Mouse (Mus musculus): ENCODE measurements around the gene Gm4969. TPM values are rescaled to one million over a fixed set of nuclear protein-coding genes. Genes with fewer than 3 reads are reported as not detected.
"Not testable (repeated sequence)": the region's sequence is repeated elsewhere in the genome, so short reads cannot be mapped to it uniquely, and the experiment has no call there.

Gm4969 gene
- polyA plus RNA-seq, 1 experiment from 2014 or later, result 8.1 TPM

DNA sequence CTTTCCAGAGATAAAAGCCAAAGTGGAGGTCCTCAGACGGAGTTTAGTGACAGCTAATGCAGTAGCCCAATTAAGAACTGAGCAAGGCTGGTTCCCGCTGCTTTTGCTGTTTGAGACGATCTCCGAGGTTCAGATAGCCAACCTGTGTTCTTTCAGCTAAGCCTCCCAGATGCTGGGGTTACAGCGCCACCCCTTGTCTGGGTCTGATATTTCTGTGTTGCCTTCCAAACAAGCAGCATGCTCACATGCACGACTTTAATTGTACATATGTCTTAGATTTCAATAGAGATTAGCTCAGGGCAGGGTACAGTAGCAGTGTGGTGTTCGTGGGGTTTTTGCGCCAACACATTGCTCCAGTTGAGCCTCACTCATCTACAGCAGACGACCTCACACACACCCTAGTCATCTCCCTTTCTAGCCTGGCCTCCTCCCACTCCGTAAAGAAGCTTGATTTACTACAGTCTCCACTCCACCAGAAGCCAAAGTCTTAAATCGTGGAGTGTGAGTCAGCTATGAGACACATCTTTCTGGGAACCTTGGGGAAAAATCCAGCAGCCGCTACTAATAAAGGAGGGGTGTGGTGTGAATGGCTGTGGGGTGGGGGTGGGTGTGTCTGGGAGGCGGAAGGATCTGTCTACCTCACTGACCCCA is 37.8 kb upstream of the Gm4969 start:
- no peaks in the 10 kb centered on the region for H3K9me3 ChIP-seq
- H3K27ac ChIP-seq (replicated peaks), result no peak overlapping the region
- H3K4me3 ChIP-seq, result no peak overlapping the region
- H3K9ac ChIP-seq, result no peak overlapping the region
- no peak overlapping the region for H3K4me2 ChIP-seq
- peaks cover 29% of the 10 kb centered on the region for H3K4me1 ChIP-seq (replicated peaks)
- H3K27me3 ChIP-seq, result peaks cover 9% of the 10 kb centered on the region; the same call in 1 of the 2 replicates
- no peak for ATAC-seq (ENCODE audit: low FRiP score, low read depth)
- H3K36me3 ChIP-seq, result peaks cover 30% of the 10 kb centered on the region
- 66% methylated on average over 13 of the region's 13 CpGs for WGBS

DNA sequence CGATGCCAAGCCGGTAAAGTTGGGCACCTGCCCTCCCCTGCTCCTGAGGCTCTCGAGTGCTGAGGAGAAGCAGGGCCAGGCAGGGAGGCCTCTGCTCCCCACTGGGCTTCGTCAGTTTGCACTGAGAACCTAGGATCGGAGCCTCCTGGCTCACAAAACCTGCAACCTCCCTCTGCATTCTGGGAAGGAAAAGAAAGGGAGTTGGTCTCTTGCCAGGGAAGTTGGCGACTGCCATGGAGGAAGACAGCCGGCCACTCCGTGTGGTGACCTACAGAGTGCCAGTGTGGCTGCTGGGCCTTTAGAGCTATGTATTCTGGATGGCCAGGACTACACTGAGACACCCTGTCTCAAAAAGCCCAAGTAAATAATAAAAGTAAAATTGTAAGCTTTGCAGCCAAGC is 36.6 kb upstream of the Gm4969 start:
- Histone ChIP-seq H3K4me3 (no peak overlapping the region), H3K36me3 (peaks cover 30% of the 10 kb centered on the region), H3K4me2 (no peak overlapping the region), H3K9ac (no peak overlapping the region), H3K27ac (replicated peaks) (no peak overlapping the region), H3K9me3 (no peaks in the 10 kb centered on the region), H3K27me3 (peaks cover 8% of the 10 kb centered on the region; the same call in 1 of the 2 replicates), H3K4me1 (replicated peaks) (peaks cover 30% of the 10 kb centered on the region)
- no peak for ATAC-seq (ENCODE audit: low FRiP score, low read depth)
- 70% methylated on average over 8 of the region's 8 CpGs for WGBS

DNA sequence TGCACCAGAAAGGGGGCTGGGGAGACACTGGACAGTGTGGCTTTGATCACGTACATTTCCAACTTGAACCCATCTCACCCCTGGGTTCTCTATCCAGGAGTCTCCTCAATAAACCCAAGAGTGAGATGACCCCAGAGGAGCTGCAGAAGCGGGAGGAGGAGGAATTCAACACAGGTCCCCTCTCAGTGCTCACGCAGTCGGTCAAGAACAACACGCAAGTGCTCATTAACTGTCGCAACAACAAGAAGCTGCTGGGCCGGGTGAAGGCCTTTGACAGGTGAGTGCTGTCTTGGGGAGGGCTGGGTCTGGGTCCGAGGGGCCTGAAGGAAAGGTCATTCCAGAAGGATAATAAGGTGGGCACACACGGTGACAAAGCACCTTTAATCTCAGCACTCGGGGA is 33.0 kb upstream of the Gm4969 start:
- not testable (repeated sequence) for ATAC-seq (ENCODE audit: low FRiP score, low read depth); H3K27me3 ChIP-seq; H3K9ac ChIP-seq; H3K9me3 ChIP-seq; H3K4me3 ChIP-seq; H3K27ac ChIP-seq (replicated peaks)
- Histone ChIP-seq H3K4me1 (replicated peaks) (peaks cover 28% of the 10 kb centered on the region), H3K36me3 (peaks cover 30% of the 10 kb centered on the region), H3K4me2 (peak overlapping the region; percentile 86; the same call in 1 of the 2 replicates)
- 93% methylated on average over 10 of the region's 10 CpGs for WGBS

DNA sequence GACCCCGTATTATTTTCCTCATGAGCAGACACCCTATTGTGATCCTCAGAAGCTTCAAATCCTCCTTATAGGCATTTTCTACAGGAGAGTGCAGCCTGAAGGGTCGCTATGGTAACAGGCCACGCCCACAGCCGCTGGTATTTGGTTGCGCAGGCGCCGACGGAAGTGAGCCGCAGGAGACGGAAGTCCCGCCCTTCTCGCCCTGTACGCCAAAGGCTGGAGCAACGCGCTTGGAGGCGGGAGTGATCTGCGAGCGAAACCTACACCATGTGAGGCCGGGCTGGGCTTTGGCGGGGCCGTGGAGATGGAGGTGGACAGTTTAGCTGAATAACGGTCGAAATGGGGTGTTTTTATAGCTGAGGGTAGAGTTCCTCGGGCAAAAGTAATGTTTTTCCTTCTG is 31.5 kb upstream of the Gm4969 start, which contains the start of gene Snrpd2:
Gene Snrpd2, plus strand, starts transcription at position 97 of the 400 bp plus-strand sequence.
- peaks cover 28% of the 10 kb centered on the region for H3K4me1 ChIP-seq (replicated peaks)
- no peaks in the 10 kb centered on the region for H3K9me3 ChIP-seq
- peak within 1 kb of the TSS; percentile 86 for H3K4me2 ChIP-seq
- no peaks in the 10 kb centered on the region for H3K27me3 ChIP-seq
- peak; percentile 93 for ATAC-seq (ENCODE audit: low FRiP score, low read depth)
- peaks cover 27% of the 10 kb centered on the region for H3K36me3 ChIP-seq
- peak within 1 kb of the TSS; percentile 86 for H3K27ac ChIP-seq (replicated peaks)
- under 1% methylated on average over 24 of the region's 24 CpGs for WGBS
- peak within 1 kb of the TSS; percentile 68 for H3K9ac ChIP-seq
- H3K4me3 ChIP-seq, result peak within 1 kb of the TSS; percentile 62

DNA sequence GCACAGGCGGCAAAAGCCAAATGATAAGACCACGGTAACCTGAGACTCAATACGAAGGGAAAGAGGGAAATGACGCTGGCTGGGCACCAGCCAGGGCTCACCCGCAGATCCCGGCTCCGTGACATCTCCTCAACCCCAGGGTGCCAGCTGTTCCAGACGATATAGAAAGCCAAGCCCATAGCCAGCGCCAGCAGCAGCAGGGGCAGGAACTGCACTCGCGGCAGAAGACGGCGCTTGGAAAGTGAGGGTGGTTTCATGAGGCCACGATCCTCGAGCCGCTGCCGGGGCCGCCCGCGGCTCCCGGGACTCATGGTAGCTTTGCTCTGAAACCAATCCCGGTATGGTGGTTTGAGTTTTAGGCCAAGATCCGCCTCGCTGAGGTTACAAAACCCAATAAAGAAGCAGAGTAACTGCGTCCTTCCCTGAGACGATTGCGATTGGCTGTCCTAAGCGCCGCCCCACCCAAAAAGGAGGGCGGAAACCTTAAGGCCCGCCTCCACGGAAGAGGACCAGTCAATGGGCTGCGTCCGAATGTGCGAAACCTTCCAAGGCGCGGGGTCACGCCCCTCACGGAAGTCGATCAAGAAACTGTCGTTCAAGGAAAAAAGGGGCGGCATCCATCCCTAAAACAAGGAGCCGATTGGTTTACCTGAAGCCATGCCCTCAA is 30.8 kb upstream of the Gm4969 start, which contains the start of gene Qpctl:
Gene Qpctl, minus strand, starts transcription at position 417 of the 667 bp plus-strand sequence.
- peaks cover 26% of the 10 kb centered on the region for H3K36me3 ChIP-seq
- ATAC-seq (ENCODE audit: low FRiP score, low read depth), result peak; percentile 96
- peak within 1 kb of the TSS; percentile 86 for H3K27ac ChIP-seq (replicated peaks)
- H3K4me2 ChIP-seq, result peak within 1 kb of the TSS; percentile 86
- H3K4me1 ChIP-seq (replicated peaks), result peaks cover 28% of the 10 kb centered on the region
- no peaks in the 10 kb centered on the region for H3K27me3 ChIP-seq
- no peaks in the 10 kb centered on the region for H3K9me3 ChIP-seq
- peak within 1 kb of the TSS; percentile 68 for H3K9ac ChIP-seq
- under 1% methylated on average over 43 of the region's 43 CpGs for WGBS
- H3K4me3 ChIP-seq, result peak within 1 kb of the TSS; percentile 62

DNA sequence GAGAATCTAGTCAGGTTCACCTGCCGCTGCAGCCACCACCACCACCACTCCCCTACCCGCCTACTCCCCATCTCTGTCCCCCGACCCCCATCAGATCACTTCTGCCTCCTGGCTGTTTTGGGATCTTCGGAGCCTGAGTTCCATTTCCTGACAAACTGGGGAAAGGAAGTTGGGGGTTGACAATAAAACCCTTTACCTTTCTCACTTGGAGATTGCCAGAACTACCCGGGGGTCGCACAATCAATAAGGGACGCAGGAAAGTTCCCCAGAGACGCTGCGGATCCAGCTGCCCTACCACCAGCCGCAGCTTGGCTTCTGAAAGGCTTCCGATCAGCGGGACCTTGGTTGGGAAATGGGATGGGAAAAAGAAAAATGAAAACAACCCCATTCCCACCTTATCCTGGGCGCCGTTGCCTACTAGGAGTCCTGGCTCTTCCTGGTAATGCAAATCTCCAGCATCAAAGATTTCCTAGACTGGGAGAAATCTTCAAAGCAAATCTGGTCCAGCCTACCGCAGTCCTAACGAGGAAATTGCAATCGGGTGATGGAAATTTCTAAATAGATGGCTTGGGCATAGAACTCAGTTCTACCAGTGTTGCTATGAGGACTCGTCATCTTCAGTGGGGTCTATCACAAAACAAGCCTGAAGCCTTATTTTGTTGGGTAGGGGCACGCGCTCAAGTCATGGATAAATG is 30.2 kb upstream of the Gm4969 start:
- Histone ChIP-seq H3K27me3 (no peaks in the 10 kb centered on the region), H3K4me3 (peak overlapping the region; percentile 62), H3K36me3 (peaks cover 19% of the 10 kb centered on the region), H3K4me2 (peak overlapping the region; percentile 86), H3K9me3 (no peaks in the 10 kb centered on the region), H3K27ac (replicated peaks) (peak overlapping the region; percentile 86), H3K9ac (peak overlapping the region; percentile 59), H3K4me1 (replicated peaks) (peaks cover 28% of the 10 kb centered on the region)
- WGBS, result 13% methylated on average over 20 of the region's 20 CpGs
- no peak for ATAC-seq (ENCODE audit: low FRiP score, low read depth)

DNA sequence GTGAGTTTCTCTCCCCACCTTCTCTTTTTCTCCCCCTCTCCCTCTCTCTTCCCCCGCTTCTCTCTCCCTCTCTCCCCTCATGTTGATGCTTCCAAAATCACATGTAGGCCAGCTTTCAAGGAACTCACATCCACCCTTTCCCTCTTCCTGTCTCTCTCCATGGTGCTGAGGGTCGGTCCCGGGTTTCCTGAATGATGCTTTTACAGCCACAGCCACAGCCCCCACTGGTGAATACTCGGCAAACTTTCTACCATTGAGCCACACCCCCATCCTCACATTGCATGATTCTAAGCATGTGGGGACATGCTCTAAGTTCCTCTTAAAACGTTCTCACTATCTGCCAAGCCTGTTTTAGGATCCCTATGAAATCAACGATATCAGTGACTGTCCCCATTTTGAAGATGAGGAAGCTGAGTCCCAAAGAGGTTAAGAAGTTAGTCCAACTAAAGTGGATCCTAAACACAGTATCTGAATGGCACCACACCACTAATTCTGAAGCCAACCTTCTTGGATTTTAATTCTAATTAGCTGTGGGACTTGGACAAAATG is 29.4 kb upstream of the Gm4969 start:
- ATAC-seq (ENCODE audit: low FRiP score, low read depth), result no peak
- Histone ChIP-seq H3K9ac (no peak overlapping the region), H3K27ac (replicated peaks) (no peak overlapping the region), H3K36me3 (peaks cover 11% of the 10 kb centered on the region), H3K27me3 (no peaks in the 10 kb centered on the region), H3K9me3 (no peaks in the 10 kb centered on the region), H3K4me2 (peak overlapping the region; percentile 86), H3K4me1 (replicated peaks) (peaks cover 28% of the 10 kb centered on the region), H3K4me3 (no peak overlapping the region)
- WGBS, result 63% methylated on average over 6 of the region's 6 CpGs

DNA sequence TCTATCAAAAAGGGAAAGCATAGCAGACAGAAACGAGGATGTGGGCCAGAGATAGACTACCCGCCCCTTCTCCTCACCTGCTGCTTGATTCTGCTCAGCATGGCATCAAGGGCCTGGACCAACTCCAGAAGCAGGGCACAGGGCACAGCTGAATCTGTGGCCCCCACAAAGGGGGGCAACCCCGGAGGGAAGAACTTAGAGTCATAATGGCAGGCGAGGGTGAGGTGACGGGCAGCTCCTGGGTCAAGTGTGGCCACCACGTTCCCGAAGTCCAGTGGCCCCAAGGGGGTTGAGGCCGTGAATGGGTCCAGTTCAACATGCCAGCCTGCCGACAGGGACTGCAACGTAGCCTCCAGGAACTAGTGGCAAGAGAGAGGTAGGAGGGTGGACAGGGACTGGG is 28.6 kb upstream of the Gm4969 start:
- Histone ChIP-seq H3K4me3 (no peak overlapping the region), H3K9me3 (no peaks in the 10 kb centered on the region), H3K27me3 (no peaks in the 10 kb centered on the region), H3K4me1 (replicated peaks) (peaks cover 28% of the 10 kb centered on the region), H3K27ac (replicated peaks) (no peak overlapping the region), H3K36me3 (peaks cover 13% of the 10 kb centered on the region), H3K4me2 (no peak overlapping the region), H3K9ac (no peak overlapping the region)
- WGBS, result 89% methylated on average over 10 of the region's 10 CpGs
- ATAC-seq (ENCODE audit: low FRiP score, low read depth), result no peak

DNA sequence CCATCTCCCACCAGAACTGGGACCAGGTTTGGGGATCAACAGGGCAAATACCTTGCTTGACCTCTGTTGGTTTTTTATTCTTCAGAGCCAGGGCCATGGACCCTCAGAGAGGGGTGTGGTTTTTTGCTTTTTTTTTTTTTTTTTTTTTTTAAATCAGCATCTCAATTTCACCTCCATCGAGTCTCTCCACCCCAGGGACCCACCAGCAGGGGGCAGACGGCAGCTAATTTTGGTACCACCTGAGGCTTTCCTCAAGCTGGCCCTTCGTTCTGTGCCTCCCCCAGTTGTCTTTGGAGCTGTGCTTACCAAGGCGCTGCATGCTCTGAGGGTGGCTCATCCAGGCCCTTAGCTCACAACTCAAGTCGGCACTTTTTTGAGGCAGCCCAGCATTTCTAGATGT is 19.2 kb upstream of the Gm4969 start:
- no peak overlapping the region for H3K4me2 ChIP-seq
- no peak for ATAC-seq (ENCODE audit: low FRiP score, low read depth)
- no peak overlapping the region for H3K9ac ChIP-seq
- no peaks in the 10 kb centered on the region for H3K27me3 ChIP-seq
- H3K36me3 ChIP-seq, result peaks cover 50% of the 10 kb centered on the region
- H3K27ac ChIP-seq (replicated peaks), result no peak overlapping the region
- no peaks in the 10 kb centered on the region for H3K4me1 ChIP-seq (replicated peaks)
- 50% methylated on average over 5 of the region's 5 CpGs for WGBS
- no peaks in the 10 kb centered on the region for H3K9me3 ChIP-seq
- no peak overlapping the region for H3K4me3 ChIP-seq

DNA sequence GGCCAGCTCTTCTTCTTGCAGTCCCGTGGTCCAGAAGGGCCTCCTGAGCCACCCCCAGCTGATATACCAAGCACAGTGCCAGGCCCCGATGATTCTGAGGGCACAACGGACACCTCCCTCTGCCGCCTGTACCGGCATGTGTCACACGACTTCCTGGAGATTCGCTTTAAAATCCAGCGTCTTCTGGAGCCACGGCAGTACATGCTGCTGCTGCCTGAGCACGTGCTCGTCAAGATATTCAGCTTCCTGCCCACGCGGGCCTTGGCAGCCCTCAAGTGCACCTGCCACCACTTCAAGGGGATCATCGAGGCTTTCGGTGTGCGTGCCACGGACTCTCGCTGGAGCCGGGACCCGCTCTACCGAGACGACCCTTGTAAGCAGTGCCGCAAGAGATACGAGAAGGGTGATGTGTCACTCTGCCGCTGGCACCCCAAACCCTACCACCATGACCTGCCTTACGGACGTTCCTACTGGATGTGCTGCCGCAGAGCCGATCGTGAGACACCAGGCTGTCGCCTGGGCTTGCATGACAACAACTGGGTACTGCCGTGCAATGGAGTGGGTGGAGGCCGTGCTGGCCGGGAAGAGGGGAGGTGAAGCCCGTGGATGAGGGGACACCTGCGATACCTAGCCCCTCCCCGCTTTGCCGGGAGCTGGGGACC is 18.6 kb upstream of the Gm4969 start:
- no peak overlapping the region for H3K4me2 ChIP-seq
- H3K4me1 ChIP-seq (replicated peaks), result peaks cover 5% of the 10 kb centered on the region
- no peak overlapping the region for H3K27ac ChIP-seq (replicated peaks)
- no peaks in the 10 kb centered on the region for H3K9me3 ChIP-seq
- no peak overlapping the region for H3K9ac ChIP-seq
- H3K4me3 ChIP-seq, result no peak overlapping the region
- WGBS, result 94% methylated on average over 38 of the region's 38 CpGs
- H3K27me3 ChIP-seq, result no peaks in the 10 kb centered on the region
- ATAC-seq (ENCODE audit: low FRiP score, low read depth), result no peak
- peaks cover 45% of the 10 kb centered on the region for H3K36me3 ChIP-seq

DNA sequence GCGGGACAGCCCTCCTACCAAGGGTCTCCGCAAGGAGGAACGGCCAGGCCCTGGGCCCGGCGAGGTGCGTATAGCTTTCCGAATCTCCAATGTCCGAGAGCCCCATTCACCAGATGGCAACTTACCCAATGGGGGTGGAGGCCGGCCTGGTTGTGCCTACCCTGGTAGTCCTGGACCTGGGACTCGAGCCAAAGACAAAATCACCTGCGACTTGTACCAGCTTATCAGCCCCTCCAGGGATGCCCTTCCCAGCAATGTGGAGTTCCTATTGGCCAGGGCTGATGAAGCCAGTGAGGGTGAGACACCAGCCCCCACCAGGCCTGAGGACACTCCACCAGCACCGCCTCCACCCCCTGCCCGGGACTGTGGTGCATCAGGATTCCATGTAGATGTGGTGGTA is 18.0 kb upstream of the Gm4969 start:
- no peaks in the 10 kb centered on the region for H3K27me3 ChIP-seq
- H3K27ac ChIP-seq (replicated peaks), result no peak overlapping the region
- H3K9me3 ChIP-seq, result no peaks in the 10 kb centered on the region
- no peak overlapping the region for H3K9ac ChIP-seq
- ATAC-seq (ENCODE audit: low FRiP score, low read depth), result no peak
- 95% methylated on average over 13 of the region's 13 CpGs for WGBS
- H3K4me3 ChIP-seq, result no peak overlapping the region
- H3K4me2 ChIP-seq, result no peak overlapping the region
- H3K36me3 ChIP-seq, result peaks cover 43% of the 10 kb centered on the region
- H3K4me1 ChIP-seq (replicated peaks), result peaks cover 7% of the 10 kb centered on the region

All from hindbrain, embryonic 15.5 days (tissue).